Mouse (Mus musculus): ENCODE data around the gene Trip10.

GRCm38 (mm10) chr17:57245311-57245929 is 3.8 kb upstream of the Trip10 start:
- TF ChIP-seq TAL1 (IDR thresholded peaks at IDR 0.05; ENCODE audit: low read length) (no peak), GATA1 (IDR thresholded peaks at IDR 0.05; ENCODE audit: low read length) (no peak)

All from erythroblast, embryonic 14.5 days (primary cell).